Mouse (Mus musculus) liver, embryonic 15.5 days (tissue): ENCODE data around the gene Araf. TPM values are rescaled to one million over a fixed set of nuclear protein-coding genes. Genes with fewer than 3 reads are reported as not detected.

Experiments
- ATAC-seq: fragments of 200-750 bp; cut with Nextera tagmentation; 2 replicates; pipeline ENCODE4 v1.8.0; 2017; ENCODE audit warnings: moderate number of reproducible peaks, mild to moderate bottlenecking, moderate library complexity; ENCODE audit not compliant: insufficient read depth
- H3K27ac ChIP-seq: fragments of 300-500 bp; sonication (generic); replicated peaks from 2 replicates; pipeline ENCODE4 v1.5.1; 2015; ENCODE audit warnings: mild to moderate bottlenecking, inconsistent platforms
- H3K27me3 ChIP-seq: fragments of 300-500 bp; sonication (generic); 2 replicates; pipeline ENCODE4 v1.6.1; 2015; ENCODE audit warnings: mild to moderate bottlenecking, inconsistent platforms
- H3K36me3 ChIP-seq: fragments of 300-500 bp; sonication (generic); replicated peaks from 2 replicates; pipeline ENCODE4 v1.6.1; 2015; ENCODE audit warnings: moderate library complexity, mild to moderate bottlenecking, inconsistent platforms
- H3K4me1 ChIP-seq: fragments of 300-500 bp; sonication (generic); replicated peaks from 2 replicates; pipeline ENCODE4 v1.6.1; 2015; ENCODE audit warnings: inconsistent platforms
- H3K4me2 ChIP-seq: fragments of 300-500 bp; sonication (generic); 2 replicates; pipeline ENCODE4 v1.6.1; 2015; ENCODE audit warnings: moderate library complexity, mild to moderate bottlenecking, inconsistent platforms
- H3K4me3 ChIP-seq: fragments of 300-500 bp; sonication (generic); replicated peaks from 2 replicates; pipeline ENCODE4 v1.5.1; 2015; ENCODE audit warnings: mild to moderate bottlenecking, inconsistent platforms
- H3K9ac ChIP-seq: fragments of 300-500 bp; sonication (generic); 2 replicates; pipeline ENCODE4 v1.6.1; 2015; ENCODE audit warnings: moderate library complexity, mild to moderate bottlenecking, inconsistent platforms
- H3K9me3 ChIP-seq: fragments of 300-500 bp; sonication (generic); replicated peaks from 2 replicates; pipeline ENCODE4 v1.6.1; 2016; ENCODE audit warnings: inconsistent platforms
- WGBS: fragments of 180-500 bp; shearing (Covaris S2); methylation state at CpG from one replicate; pipeline ENCODE4 v1.1.7; 2015; ENCODE audit warnings: mixed read lengths; ENCODE audit not compliant: insufficient replicate concordance; 5-methylcytosine and 5-hydroxymethylcytosine counted together
- polyA plus RNA-seq: library from polyadenylated mRNA; unstranded; fragments of >200 nt; fragmentation: Nextera tagmentation; extraction: Ambion mirVana; gene quantifications from 2 replicates; pipeline ENCODE4 v1.2.1, GENCODE M21; 2015

The Araf gene
- polyA plus RNA-seq = 39.8 and 45.3 TPM in 2 replicates

DNA sequence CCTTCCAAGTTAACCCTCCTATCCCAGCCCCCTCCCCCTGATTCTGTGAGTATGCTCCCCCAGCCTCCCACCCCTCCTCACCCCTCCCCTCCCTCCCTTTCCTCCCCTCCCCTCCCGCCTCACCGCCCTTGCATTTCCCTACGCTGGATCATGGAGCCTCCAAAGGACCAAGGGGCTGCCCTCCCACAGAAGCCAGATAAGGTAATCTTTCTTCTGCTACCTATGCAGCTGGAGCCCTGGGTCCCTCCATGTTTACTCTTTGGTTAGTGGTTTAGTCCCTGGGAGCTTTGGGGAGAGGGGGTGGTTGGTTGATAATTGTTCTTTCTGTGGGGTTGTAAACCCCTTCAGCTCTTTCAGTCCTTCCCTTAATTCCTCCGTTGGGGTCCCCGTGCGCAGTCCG is at the start of gene Araf:
Gene Araf (plus strand): TSS at position 134 of the 400 bp plus-strand sequence.
- peak within 1 kb of the TSS; percentile 55 for H3K4me3 ChIP-seq
- H3K9ac ChIP-seq = peak within 1 kb of the TSS; percentile 35
- H3K9me3 ChIP-seq = no peaks in the 10 kb centered on the region
- peak within 1 kb of the TSS; percentile 74 for H3K27ac ChIP-seq
- H3K27me3 ChIP-seq = no peaks in the 10 kb centered on the region
- peak; percentile 68 for ATAC-seq
- 14% methylated on average over 6 of the region's 7 CpGs for WGBS
- H3K4me1 ChIP-seq = 0 out of 2 replicates have a peak, but pooled peaks cover 5% of the 10 kb centered on the region
- no peaks in the 10 kb centered on the region for H3K36me3 ChIP-seq
- H3K4me2 ChIP-seq = peak within 1 kb of the TSS; percentile 77

DNA sequence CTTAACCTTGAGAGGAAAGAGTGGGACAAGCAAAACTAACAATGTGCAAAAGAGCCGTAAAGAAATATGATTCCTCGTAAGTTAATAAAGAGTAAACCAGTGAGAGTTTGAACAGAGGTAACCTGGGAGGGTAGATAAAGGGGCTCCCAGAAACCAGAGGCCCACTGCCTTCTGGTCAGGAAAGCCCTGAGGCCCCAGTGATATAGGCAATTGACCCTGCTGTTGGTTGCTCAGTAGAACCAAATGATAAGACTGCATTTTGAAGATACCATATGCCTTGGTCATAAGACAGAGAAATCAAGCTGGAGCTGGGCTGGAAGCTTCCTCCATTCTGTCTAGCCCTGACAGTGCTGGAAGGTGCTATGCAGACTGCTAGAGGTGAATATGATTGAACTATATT is 48.8 kb upstream of the Araf start:
- Histone ChIP-seq H3K4me2 (no peak overlapping the region), H3K27me3 (no peaks in the 10 kb centered on the region), H3K27ac (no peak overlapping the region), H3K4me3 (no peak overlapping the region), H3K4me1 (peaks cover 4% of the 10 kb centered on the region; the same call in 1 of the 2 replicates), H3K9me3 (no peaks in the 10 kb centered on the region), H3K36me3 (no peaks in the 10 kb centered on the region), H3K9ac (no peak overlapping the region)
- WGBS = 40% methylated on average over 2 of the region's 2 CpGs
- ATAC-seq = 0 out of 2 replicates have a peak, but pooled peaks have one; percentile 22

DNA sequence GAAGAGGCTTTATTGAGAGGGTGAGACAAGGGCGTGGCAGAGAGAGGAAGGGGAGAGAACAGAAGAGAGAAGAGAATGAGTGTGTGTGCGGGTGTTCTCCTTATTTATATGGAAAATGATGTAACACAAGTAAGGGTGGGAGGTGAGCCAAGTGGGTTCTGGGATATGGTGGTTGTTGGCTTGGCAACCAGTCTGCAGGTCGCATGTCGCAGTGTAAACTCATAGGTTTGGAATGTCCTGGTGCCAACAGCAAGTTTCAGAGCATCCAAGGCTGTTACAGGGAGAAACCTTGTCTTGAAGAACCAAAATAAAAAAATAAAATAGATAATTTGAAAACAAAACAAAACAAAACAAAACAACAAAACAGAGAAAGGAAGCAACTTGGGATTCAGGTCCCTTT is 36.4 kb upstream of the Araf start:
- Histone ChIP-seq H3K9me3 (no peaks in the 10 kb centered on the region), H3K9ac (no peak overlapping the region), H3K27ac (no peak overlapping the region), H3K4me1 (no peaks in the 10 kb centered on the region), H3K36me3 (no peaks in the 10 kb centered on the region), H3K4me3 (no peak overlapping the region), H3K27me3 (no peaks in the 10 kb centered on the region), H3K4me2 (no peak overlapping the region)
- ATAC-seq = no peak
- 66% methylated on average over 4 of the region's 4 CpGs for WGBS

DNA sequence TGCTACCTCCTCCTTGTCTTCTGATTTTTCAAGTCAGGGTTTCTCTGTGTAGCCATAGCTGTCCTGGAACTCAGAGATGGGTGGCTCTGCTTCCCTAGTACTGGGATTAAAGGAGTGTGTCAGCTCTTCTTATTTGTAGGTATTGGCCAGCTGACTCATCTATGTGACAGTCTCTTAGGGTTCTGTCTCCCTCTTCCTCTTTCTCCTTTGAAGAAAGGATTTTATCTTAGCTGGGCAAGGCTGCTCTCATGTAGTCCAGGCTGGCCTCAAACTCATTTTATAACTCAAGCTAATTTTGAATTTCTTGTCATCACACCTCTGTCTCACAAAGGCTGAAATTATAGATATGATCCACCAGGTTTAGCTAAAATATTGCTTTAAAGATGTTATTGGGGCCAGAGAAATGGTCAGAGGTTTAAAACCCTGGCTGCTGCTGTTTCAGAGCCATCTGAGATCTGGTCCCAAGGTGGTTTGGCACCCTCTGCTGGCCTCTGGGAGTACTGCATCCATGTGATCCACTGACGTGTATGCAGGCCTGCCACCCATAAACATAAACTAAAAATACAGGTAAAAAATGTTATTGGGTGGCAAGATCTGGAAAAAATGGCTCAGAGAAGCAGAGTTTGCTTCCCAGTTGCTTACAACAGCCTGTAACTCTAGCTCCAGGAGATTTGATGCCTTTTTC is 26.8 kb upstream of the Araf start:
- Histone ChIP-seq H3K27ac (no peak overlapping the region), H3K27me3 (no peaks in the 10 kb centered on the region)

DNA sequence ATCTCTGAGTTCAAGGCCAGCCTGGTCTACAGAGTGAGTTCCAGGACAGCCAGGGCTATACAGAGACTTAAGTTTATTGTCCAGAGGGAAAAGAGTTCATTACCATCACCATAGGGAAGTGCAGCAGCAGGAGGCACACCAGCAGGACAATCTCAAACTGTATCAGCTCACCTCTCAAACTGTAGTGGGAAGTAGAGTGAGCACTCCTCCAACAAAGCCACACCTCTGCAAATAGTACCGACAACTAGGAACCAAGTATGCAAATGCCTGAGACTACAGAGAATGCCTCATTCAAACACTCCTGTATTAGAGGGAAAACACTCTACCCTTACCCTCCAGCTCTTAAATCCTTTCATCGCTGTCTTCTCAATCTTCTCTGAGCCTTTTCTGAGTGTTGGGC is 25.9 kb upstream of the Araf start:
- no peak for ATAC-seq
- no peaks in the 10 kb centered on the region for H3K36me3 ChIP-seq
- no peak overlapping the region for H3K4me3 ChIP-seq
- H3K9ac ChIP-seq = no peak overlapping the region
- H3K27ac ChIP-seq = no peak overlapping the region
- H3K27me3 ChIP-seq = no peaks in the 10 kb centered on the region
- H3K9me3 ChIP-seq = no peaks in the 10 kb centered on the region
- 40% methylated on average over 2 of the region's 2 CpGs for WGBS
- no peaks in the 10 kb centered on the region for H3K4me1 ChIP-seq
- no peak overlapping the region for H3K4me2 ChIP-seq

More for the DNA sequence above, 26.8 kb upstream of the Araf start:
- H3K4me3 ChIP-seq = no peak overlapping the region
- no peaks in the 10 kb centered on the region for H3K36me3 ChIP-seq
- H3K4me2 ChIP-seq = no peak overlapping the region
- H3K4me1 ChIP-seq = no peaks in the 10 kb centered on the region
- peak; percentile 57; the same call in 1 of the 2 replicates for ATAC-seq
- no peak overlapping the region for H3K9ac ChIP-seq
- no peaks in the 10 kb centered on the region for H3K9me3 ChIP-seq
- WGBS = 3% methylated on average over 1 of the region's 1 CpGs

DNA sequence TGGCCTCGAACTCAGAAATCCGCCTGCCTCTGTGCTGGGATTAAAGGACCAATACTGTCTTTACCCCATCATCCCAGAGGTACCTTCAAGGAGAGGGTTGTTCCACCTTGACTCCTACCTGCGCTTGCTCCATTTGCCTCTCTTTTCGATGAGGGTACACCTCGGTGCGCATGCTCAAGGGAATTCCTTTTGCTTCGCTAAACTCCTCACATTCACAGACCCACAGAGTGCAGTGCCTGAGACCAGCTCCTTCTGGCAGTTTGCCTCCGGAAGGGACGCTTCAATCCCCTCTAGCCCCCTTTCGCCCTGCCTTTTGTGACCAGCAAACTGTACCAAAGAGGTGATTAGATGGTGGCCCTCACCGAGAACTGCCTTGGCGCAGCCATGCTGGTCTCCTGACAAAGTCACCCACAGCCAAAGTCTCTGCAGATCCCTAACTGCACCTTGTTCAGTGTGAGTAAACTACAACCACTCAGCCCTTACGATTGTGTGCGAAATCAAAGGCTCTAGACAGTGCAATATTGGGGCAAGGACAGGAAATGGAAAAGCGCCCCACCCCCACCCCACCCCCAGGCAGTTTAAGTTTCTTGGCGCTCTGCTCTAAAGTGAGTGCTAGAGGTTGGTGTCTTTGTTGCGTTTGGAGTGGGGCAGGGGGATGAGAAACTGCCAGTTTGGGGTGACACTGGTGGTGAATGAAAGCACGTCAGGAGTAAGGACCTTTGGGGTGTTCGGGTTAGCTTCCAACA is 22.2 kb upstream of the Araf start:
- Histone ChIP-seq H3K4me3 (no peak overlapping the region), H3K4me2 (no peak overlapping the region; the same call in 1 of the 2 replicates), H3K9ac (no peak overlapping the region), H3K27ac (no peak overlapping the region), H3K36me3 (no peaks in the 10 kb centered on the region), H3K4me1 (no peaks in the 10 kb centered on the region), H3K27me3 (no peaks in the 10 kb centered on the region), H3K9me3 (no peaks in the 10 kb centered on the region)
- 54% methylated on average over 19 of the region's 19 CpGs for whole genome bisulfite sequencing
- no peak for ATAC-seq

DNA sequence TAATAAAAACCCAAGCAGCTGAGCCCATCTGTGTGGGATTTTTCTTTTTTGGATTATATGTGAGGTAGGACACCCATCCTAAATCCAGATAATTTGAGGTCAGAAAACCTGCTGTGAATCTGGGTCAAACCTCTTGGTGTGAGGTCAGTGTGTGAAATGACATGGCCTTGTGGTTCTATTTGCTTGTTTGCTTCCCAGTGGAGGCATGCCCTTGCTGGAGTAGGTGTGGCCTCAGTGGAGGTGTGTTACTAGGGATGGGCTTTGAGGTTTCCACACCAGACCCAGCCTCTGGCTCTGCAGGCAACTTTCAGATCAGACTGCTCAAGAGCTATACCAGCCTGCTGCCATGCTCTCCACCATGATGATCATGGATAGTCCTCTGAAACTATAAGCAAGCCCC is 20.0 kb upstream of the Araf start:
- Histone ChIP-seq H3K4me2 (no peak overlapping the region), H3K4me1 (no peaks in the 10 kb centered on the region), H3K36me3 (no peaks in the 10 kb centered on the region), H3K9me3 (no peaks in the 10 kb centered on the region), H3K4me3 (no peak overlapping the region), H3K27ac (no peak overlapping the region), H3K27me3 (no peaks in the 10 kb centered on the region), H3K9ac (no peak overlapping the region)
- no peak for ATAC-seq

DNA sequence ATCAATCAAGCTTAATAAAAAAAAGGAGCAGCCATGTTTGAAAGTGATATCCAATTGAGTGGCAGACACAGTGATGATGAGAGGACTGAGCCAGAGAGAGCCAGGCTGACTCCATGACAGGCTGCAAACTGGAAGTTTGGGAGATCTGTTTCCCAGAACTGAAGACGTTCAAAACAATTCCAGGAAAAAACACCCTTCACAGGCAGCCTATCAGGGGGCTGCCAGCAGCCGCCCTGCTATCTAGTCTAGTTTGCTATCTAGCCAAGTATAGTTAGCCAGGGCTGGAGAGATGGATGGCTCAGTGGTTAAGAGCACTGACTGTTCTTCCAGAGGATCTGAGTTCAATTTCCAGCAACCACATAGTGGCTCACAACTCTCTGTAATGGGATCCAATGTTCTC is 10.3 kb upstream of the Araf start:
- Histone ChIP-seq H3K4me3 (no peak overlapping the region), H3K36me3 (no peaks in the 10 kb centered on the region), H3K9me3 (no peaks in the 10 kb centered on the region), H3K27me3 (no peaks in the 10 kb centered on the region), H3K9ac (no peak overlapping the region), H3K4me2 (no peak overlapping the region), H3K27ac (no peak overlapping the region; the same call in 1 of the 2 replicates), H3K4me1 (peaks cover 27% of the 10 kb centered on the region)
- 36% methylated on average over 2 of the region's 2 CpGs for WGBS
- peak; percentile 92 for ATAC-seq

DNA sequence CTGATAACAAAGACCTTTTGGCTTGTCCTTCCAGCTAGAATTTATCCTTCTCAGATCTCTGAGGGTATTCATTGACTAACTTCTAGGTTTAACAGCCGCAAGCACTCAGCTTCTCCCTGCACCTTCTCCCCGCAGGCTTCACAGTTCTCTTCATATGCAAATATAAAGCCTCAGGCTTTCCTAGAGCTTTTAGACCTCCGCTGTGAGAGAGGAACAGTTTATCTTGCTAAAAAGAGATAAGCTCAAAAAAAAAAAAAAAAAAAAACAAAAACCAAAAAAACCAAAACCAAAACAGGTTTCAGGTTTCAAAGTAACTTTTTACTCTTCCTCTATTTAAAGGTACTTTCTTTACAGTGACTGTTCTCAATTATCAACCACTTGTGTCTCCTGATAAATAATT is 5.2 kb upstream of the Araf start:
- Histone ChIP-seq H3K27me3 (no peaks in the 10 kb centered on the region), H3K9ac (no peak overlapping the region), H3K9me3 (no peaks in the 10 kb centered on the region), H3K27ac (no peak overlapping the region), H3K4me3 (no peak overlapping the region), H3K4me2 (no peak overlapping the region), H3K4me1 (peaks cover 18% of the 10 kb centered on the region), H3K36me3 (no peaks in the 10 kb centered on the region)
- no peak for ATAC-seq
- 35% methylated on average over 3 of the region's 3 CpGs for WGBS

DNA sequence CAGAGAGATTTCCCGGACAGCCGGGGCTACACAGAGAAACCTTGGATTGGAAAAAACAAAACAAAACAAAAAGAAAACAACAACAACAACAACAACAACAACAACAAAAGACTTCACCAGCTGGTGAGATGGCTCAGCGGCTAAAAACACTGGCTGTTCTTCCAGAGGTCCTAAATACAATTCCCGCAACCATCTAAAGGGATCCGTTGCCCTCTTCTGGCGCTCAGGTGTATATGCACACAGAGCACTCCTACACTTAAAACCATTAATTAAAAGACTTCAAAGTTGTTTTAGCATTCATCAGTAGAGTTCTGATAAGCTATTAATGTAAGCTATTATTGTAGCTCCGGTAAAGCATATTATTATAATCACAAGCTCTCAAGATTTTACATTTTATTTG is 4.4 kb upstream of the Araf start:
- no peak overlapping the region for H3K9ac ChIP-seq
- H3K27me3 ChIP-seq = no peaks in the 10 kb centered on the region
- H3K4me3 ChIP-seq = no peak overlapping the region
- no peaks in the 10 kb centered on the region for H3K36me3 ChIP-seq
- H3K9me3 ChIP-seq = no peaks in the 10 kb centered on the region
- 61% methylated on average over 7 of the region's 7 CpGs for WGBS
- no peak overlapping the region for H3K27ac ChIP-seq
- peaks cover 17% of the 10 kb centered on the region for H3K4me1 ChIP-seq
- ATAC-seq = no peak
- H3K4me2 ChIP-seq = no peak overlapping the region

DNA sequence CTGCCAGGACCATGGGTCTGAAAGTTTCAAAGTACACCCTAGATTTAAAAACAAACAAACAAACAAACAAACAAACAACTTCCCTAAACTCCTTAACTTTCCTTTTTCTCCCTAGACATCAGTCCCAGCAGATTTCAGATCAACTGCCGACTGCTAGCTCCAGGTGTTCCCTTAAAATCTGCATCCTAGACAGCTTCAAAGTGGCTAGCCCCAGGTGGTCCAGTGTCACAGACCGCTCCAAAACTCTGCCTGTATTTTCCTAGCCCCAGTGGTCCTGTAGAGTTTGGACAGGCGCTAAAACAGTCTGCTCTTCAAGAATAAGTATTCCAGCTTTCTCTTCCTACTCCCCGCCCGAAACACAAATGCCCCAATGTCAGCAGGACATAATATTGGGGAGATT is 3.4 kb upstream of the Araf start:
- no peak overlapping the region for H3K4me2 ChIP-seq
- H3K27ac ChIP-seq = no peak overlapping the region
- ATAC-seq = no peak
- no peaks in the 10 kb centered on the region for H3K9me3 ChIP-seq
- no peak overlapping the region for H3K9ac ChIP-seq
- H3K4me3 ChIP-seq = no peak overlapping the region
- no peaks in the 10 kb centered on the region for H3K27me3 ChIP-seq
- peaks cover 12% of the 10 kb centered on the region for H3K4me1 ChIP-seq
- no peaks in the 10 kb centered on the region for H3K36me3 ChIP-seq
- WGBS = 51% methylated on average over 5 of the region's 5 CpGs
